Mouse (Mus musculus) midbrain, embryonic 16.5 days (tissue): ENCODE data around the gene Mcrip2. TPM values are rescaled to one million over a fixed set of nuclear protein-coding genes. Genes with fewer than 3 reads are reported as not detected.
A peak's percentile ranks its signal among the peaks of the same experiment; 100 is the strongest.

Experiments
- ATAC-seq: fragments of 200-750 bp; cut with Nextera tagmentation; 2 replicates; pipeline ENCODE4 v1.8.0; 2017; ENCODE audit warnings: moderate TSS enrichment
- H3K27ac ChIP-seq: fragments of 300-500 bp; sonication (generic); 2 replicates; pipeline ENCODE4 v1.5.1; 2014; ENCODE audit warnings: mild to moderate bottlenecking, low read length, mixed read lengths
- H3K27me3 ChIP-seq: fragments of 300-500 bp; sonication (generic); 2 replicates; pipeline ENCODE4 v1.6.1; 2014; ENCODE audit warnings: low read depth, low read length, mixed read lengths; ENCODE audit not compliant: control insufficient read depth, insufficient read depth
- H3K36me3 ChIP-seq: fragments of 300-500 bp; sonication (generic); 2 replicates; pipeline ENCODE4 v1.6.1; 2014; ENCODE audit warnings: mild to moderate bottlenecking, low read length, moderate library complexity, mixed read lengths; ENCODE audit not compliant: control insufficient read depth, insufficient read depth
- H3K4me1 ChIP-seq: fragments of 300-500 bp; sonication (generic); 2 replicates; pipeline ENCODE4 v1.6.1; 2014; ENCODE audit warnings: mild to moderate bottlenecking, low read length, mixed read lengths; ENCODE audit not compliant: control insufficient read depth, insufficient read depth
- H3K4me2 ChIP-seq: fragments of 300-500 bp; sonication (generic); 2 replicates; pipeline ENCODE4 v1.6.1; 2014; ENCODE audit warnings: mild to moderate bottlenecking, low read length, mixed read lengths
- H3K4me3 ChIP-seq: fragments of 300-500 bp; sonication (generic); 2 replicates; pipeline ENCODE4 v1.5.1; 2014; ENCODE audit warnings: low read depth, mild to moderate bottlenecking, low read length, moderate library complexity, mixed read lengths
- H3K9ac ChIP-seq: fragments of 300-500 bp; sonication (generic); 2 replicates; pipeline ENCODE4 v1.6.1; 2014; ENCODE audit warnings: low read depth, low read length, mixed read lengths
- H3K9me3 ChIP-seq: fragments of 300-500 bp; sonication (generic); replicated peaks from 2 replicates; pipeline ENCODE4 v1.6.1; 2014; ENCODE audit warnings: mild to moderate bottlenecking, low read length, mixed read lengths; ENCODE audit not compliant: control insufficient read depth, poor library complexity, severe bottlenecking
- WGBS: fragments of 180-500 bp; shearing (Covaris S2); extraction: QIAGEN DNeasy Blood & Tissue Kit; methylation state at CpG from one replicate; pipeline ENCODE4 v1.1.7; 2014; 5-methylcytosine and 5-hydroxymethylcytosine counted together
- polyA plus RNA-seq: library from polyadenylated mRNA; unstranded; fragments of >200 nt; fragmentation: Nextera tagmentation; extraction: Ambion mirVana; gene quantifications from 2 replicates; pipeline ENCODE4 v1.2.1, GENCODE M21; 2015

The Mcrip2 gene
- polyA plus RNA-seq, 1 experiment from 2014 or later: 25.3 TPM

- WGBS: 93% methylated on average over 16 of the region's 16 CpGs
- Histone ChIP-seq H3K27me3 (no peaks in the 10 kb centered on the region), H3K4me1 (peaks cover 58% of the 10 kb centered on the region), H3K4me3 (no peak overlapping the region), H3K9ac (peak overlapping the region; percentile 81; the same call in 1 of the 2 replicates), H3K4me2 (peak overlapping the region; percentile 71), H3K9me3 (no peaks in the 10 kb centered on the region), H3K27ac (no peak overlapping the region), H3K36me3 (peaks cover 30% of the 10 kb centered on the region)
- ATAC-seq: no peak
Measured at GRCm38 (mm10) chr17:25835816-25836215, 32.7 kb downstream of the Mcrip2 start.

- H3K4me3 ChIP-seq: no peak overlapping the region
- peak overlapping the region; percentile 91 for H3K4me2 ChIP-seq
- H3K9ac ChIP-seq: no peak overlapping the region
- no peak overlapping the region for H3K27ac ChIP-seq
- 97% methylated on average over 7 of the region's 7 CpGs for WGBS
- no peaks in the 10 kb centered on the region for H3K9me3 ChIP-seq
- no peak for ATAC-seq
- peaks cover 62% of the 10 kb centered on the region for H3K4me1 ChIP-seq
- H3K27me3 ChIP-seq: no peaks in the 10 kb centered on the region
- H3K36me3 ChIP-seq: peaks cover 30% of the 10 kb centered on the region
Measured at GRCm38 (mm10) chr17:25835301-25835700, 33.3 kb downstream of the Mcrip2 start.

- H3K27ac ChIP-seq: no peak overlapping the region
Measured at GRCm38 (mm10) chr17:25834595-25835222, 33.9 kb downstream of the Mcrip2 start.

DNA sequence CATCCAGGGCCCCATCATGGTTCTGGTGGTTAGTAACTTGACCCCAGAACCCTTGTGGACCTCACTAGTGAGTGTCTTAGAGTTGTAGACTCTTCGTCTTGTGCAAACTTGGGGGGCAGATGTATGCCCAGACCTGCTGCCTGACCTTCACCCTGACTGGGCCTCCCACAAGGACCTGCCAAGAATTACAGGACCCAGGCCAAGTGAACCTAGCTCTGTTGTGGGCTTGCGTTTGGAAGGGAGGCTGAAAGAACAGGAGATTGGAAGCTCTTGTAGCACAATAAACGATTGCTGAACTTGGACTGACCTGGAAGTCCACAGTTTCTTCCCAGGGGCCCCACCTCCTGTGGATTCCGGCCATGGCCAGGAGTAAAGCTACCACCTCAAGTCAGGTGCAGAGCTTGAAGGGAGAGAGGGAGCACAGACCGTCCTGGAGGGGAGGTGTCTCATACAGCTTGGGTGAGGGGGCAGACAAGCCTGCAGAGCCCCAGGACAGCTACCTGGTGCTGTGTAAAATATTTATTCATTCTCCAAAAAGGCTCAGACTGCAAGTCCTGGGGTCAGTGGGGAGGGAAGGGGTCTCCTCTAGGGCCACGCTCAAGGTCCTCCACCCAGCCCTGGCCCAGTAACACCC, 34.5 kb downstream of the Mcrip2 start:
- ATAC-seq: no peak
- Histone ChIP-seq H3K9me3 (no peaks in the 10 kb centered on the region), H3K36me3 (peaks cover 24% of the 10 kb centered on the region), H3K4me3 (peak overlapping the region; percentile 78), H3K27me3 (no peaks in the 10 kb centered on the region), H3K4me1 (peaks cover 70% of the 10 kb centered on the region), H3K9ac (peak overlapping the region; percentile 84), H3K27ac (peak overlapping the region; percentile 97), H3K4me2 (peak overlapping the region; percentile 91)
- WGBS: 61% methylated on average over 6 of the region's 6 CpGs

More at GRCm38 (mm10) chr17:25834595-25835222, 33.9 kb downstream of the Mcrip2 start:
- H3K36me3 ChIP-seq: peaks cover 28% of the 10 kb centered on the region
- WGBS: 90% methylated on average over 12 of the region's 12 CpGs
- H3K4me3 ChIP-seq: peak overlapping the region; percentile 4; the same call in 1 of the 2 replicates
- H3K4me1 ChIP-seq: peaks cover 67% of the 10 kb centered on the region
- H3K9ac ChIP-seq: peak overlapping the region; percentile 84; the same call in 1 of the 2 replicates
- H3K27me3 ChIP-seq: no peaks in the 10 kb centered on the region
- no peak for ATAC-seq
- peak overlapping the region; percentile 91 for H3K4me2 ChIP-seq
- H3K9me3 ChIP-seq: no peaks in the 10 kb centered on the region

DNA sequence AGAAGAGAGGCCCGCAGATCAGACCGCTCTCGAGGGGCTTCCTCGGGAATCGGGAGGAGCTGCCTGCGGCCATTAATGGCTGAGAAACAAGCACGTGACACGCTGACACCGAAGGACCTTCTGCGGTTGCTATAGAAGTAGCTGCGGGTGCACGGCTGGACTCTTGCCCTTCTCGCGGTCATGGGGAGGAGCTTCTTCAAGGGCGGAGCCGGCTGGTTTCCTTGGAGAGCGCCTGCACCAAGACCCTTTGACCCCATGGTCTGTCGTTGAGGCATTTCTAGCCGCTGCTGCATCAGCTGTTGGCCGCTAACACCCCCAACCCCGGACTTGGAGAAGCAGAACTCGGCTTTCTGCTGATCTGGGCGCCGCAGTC, 35.3 kb downstream of the Mcrip2 start, which contains the start of gene Stub1:
Gene Stub1 (minus strand): TSS at position 114 of the 373 bp plus-strand sequence.
- Histone ChIP-seq H3K27me3 (no peaks in the 10 kb centered on the region), H3K4me2 (peak within 1 kb of the TSS; percentile 91), H3K9ac (peak within 1 kb of the TSS; percentile 84), H3K36me3 (peaks cover 20% of the 10 kb centered on the region), H3K4me3 (peak within 1 kb of the TSS; percentile 78), H3K9me3 (no peaks in the 10 kb centered on the region), H3K27ac (peak within 1 kb of the TSS; percentile 97), H3K4me1 (peaks cover 72% of the 10 kb centered on the region)
- WGBS: under 1% methylated on average over 24 of the region's 24 CpGs
- peak; percentile 36 for ATAC-seq

- H3K27me3 ChIP-seq: no peaks in the 10 kb centered on the region
- peaks cover 73% of the 10 kb centered on the region for H3K4me1 ChIP-seq
- peak overlapping the region; percentile 97 for H3K27ac ChIP-seq
- peak overlapping the region; percentile 78 for H3K4me3 ChIP-seq
- H3K4me2 ChIP-seq: peak overlapping the region; percentile 91
- WGBS: under 1% methylated on average over 73 of the region's 77 CpGs
- no peaks in the 10 kb centered on the region for H3K9me3 ChIP-seq
- peaks cover 18% of the 10 kb centered on the region for H3K36me3 ChIP-seq
- H3K9ac ChIP-seq: peak overlapping the region; percentile 84
- peak; percentile 90 for ATAC-seq
Measured at GRCm38 (mm10) chr17:25832436-25833290, 35.9 kb downstream of the Mcrip2 start.

- H3K9me3 ChIP-seq: no peaks in the 10 kb centered on the region
- ATAC-seq: no peak
- peak overlapping the region; percentile 84 for H3K9ac ChIP-seq
- 61% methylated on average over 21 of the region's 21 CpGs for WGBS
- peak overlapping the region; percentile 78 for H3K4me3 ChIP-seq
- peaks cover 18% of the 10 kb centered on the region for H3K36me3 ChIP-seq
- no peaks in the 10 kb centered on the region for H3K27me3 ChIP-seq
- H3K4me1 ChIP-seq: peaks cover 66% of the 10 kb centered on the region
- H3K27ac ChIP-seq: peak overlapping the region; percentile 97
- H3K4me2 ChIP-seq: peak overlapping the region; percentile 91
Measured at GRCm38 (mm10) chr17:25831451-25832281, 36.9 kb downstream of the Mcrip2 start.

DNA sequence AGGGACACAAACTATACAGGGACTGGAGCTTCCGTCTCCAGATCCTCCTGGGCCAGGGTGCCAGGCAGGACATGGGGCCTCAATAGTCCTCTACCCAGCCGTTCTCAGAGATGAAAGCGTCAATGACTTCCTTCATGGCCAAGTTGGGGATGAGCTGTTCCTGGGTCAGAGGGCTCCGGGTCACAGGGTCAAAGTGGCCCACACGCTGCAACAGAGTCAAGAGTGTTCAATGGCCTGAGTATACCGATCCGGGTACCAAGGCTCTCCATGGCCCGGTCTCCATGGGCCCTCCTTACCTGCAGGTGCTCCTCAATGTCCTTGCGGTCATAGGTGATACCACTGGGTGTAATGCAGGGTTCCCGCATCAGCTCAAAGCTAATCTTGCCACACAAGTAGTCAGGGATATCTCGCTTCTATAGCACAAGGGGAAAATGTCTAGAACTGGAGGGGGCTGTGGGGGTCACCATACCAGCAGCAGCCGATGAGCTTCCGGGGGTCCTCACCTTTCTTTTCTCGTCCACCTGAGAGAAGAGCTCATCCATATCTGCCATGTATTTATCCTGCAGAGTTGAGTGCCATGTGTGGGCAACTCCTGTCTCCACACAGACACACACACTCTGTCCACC, 37.6 kb downstream of the Mcrip2 start:
- peaks cover 62% of the 10 kb centered on the region for H3K4me1 ChIP-seq
- no peak overlapping the region for H3K4me3 ChIP-seq
- ATAC-seq: no peak
- H3K9me3 ChIP-seq: no peaks in the 10 kb centered on the region
- no peak overlapping the region; the same call in 1 of the 2 replicates for H3K9ac ChIP-seq
- H3K27ac ChIP-seq: no peak overlapping the region; the same call in 1 of the 2 replicates
- no peaks in the 10 kb centered on the region for H3K27me3 ChIP-seq
- H3K36me3 ChIP-seq: peaks cover 24% of the 10 kb centered on the region
- H3K4me2 ChIP-seq: peak overlapping the region; percentile 91; the same call in 1 of the 2 replicates
- 86% methylated on average over 14 of the region's 14 CpGs for WGBS
